Mouse (Mus musculus): ENCODE data around the gene Gm21739.
"Not testable (repeated sequence)": the region's sequence is repeated elsewhere in the genome, so short reads cannot be mapped to it uniquely, and the experiment has no call there.

Gene Gm21739

DNA sequence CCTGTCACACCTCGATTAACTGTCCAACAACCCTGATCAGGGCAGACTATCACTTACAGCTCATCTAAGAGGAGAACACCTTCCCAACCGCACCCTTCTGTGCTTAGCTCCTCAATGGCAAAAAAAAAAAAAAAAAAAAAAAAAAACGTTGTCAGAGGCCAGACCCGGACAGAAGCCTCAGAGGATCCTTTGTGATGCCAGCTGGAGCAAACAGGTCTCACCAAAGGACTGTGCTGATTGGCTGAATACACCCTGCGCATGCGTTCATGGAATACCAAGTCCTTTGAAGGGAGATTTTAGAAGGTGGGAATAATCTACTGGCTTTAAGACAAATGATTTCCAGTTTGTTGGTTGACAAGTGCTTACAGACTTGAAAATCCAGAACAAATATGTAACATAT lies at the start of gene Gm21739:
Gene Gm21739 (minus strand): TSS at position 101 of the 400 bp plus-strand sequence.
- not testable (repeated sequence) for DNase-seq (ENCODE audit: low spot score in 2 of 2)

All from thymus, postnatal 10 days (tissue).